Mouse (Mus musculus) ES-CJ7 (cell line): ENCODE results near the gene Adcy5.

ENCODE experiments used
- DNase-seq: peaks from one replicate; pipeline ENCODE4 v3.0.0; 2011; ENCODE audit warnings: low read depth, low spot score

The Adcy5 gene

DNA sequence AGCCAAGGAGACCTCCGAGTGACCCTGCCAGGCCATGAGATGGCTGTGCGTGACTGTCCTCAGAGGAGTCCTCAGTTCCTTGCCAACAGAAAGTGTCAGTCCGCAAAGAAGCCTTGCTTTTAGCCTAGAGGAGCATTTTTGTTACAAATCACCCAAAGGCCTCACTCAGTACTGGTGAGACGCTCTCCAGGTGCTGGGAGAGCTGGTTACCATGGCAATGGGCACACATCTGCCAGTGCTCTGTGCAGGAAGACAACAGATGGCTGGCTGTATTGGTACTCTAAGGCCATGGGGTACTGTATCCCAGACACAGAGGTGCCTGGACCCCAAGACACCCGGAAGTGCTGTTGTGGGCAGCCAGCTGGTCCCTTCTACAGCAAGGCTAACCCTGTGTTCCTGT is 51.0 kb downstream of the Adcy5 start:
- no peak for DNase-seq

DNA sequence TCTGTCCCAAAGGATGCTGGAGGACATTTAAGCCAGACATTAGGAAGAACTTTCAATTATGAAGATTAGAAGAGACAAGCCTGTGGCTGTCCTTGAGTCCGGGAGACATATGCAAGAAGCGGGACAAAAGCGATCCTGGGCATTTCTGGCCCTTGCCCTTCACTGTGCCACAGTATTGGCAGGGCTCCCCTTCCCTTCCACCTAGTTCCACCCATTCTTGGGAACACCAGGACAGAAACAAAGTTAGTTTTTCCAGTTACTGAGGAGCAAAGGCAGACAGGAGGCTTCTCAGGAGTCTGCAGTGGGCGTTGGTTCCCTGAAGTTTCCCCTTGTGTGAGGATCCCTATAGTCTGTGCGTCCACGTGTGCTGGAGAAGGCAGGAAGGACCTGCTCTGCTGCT is 51.7 kb downstream of the Adcy5 start:
- no peak for DNase-seq

DNA sequence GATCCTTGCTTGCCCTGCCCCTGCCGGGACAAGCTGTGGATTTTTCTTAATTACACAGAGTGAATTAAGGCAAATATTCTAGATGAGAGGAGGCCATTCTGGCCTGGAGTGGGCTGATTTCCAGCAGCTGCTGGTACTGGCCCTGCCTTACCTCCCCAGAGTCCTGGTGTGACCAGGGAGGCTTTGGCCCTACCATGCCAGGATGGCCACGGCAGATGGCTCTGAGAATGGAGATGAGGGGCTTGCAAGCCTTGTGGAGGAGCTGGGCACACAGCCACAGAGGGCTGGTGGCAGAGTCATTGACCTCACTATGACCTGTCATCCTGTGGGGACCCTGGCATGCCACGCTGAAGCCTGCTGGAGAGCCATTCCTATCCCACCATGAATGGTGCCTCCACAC is 54.1 kb downstream of the Adcy5 start:
- DNase-seq, result no peak

DNA sequence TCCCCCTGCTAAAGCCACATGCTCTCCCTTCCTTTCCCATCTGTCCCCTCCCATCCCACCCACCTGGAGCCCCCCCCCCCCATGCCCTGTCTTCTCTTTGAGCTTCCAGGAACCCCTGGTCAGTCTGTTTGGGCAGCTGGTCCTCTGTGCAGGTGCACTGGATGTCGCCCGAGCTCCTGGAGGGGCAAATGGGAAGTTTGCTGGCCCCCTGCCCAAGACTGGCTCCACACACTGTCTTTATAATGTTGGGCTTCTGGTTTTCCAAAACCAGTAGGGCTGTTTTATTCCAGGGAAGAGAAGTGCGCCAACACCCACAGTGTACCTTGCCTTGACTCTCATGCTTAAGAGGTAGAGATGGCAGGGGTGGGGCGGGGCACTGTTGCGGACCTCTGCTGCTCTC is 55.1 kb downstream of the Adcy5 start:
- DNase-seq, result no peak

- no peak for DNase-seq
Observed at GRCm38 (mm10) chr16:35215047-35215446, 60.4 kb downstream of the Adcy5 start.

- DNase-seq, result no peak
Observed at GRCm38 (mm10) chr16:35215498-35215897, 60.8 kb downstream of the Adcy5 start.

GRCm38 (mm10) chr16:35216826-35217491 is 62.3 kb downstream of the Adcy5 start:
- DNase-seq, result no peak

DNA sequence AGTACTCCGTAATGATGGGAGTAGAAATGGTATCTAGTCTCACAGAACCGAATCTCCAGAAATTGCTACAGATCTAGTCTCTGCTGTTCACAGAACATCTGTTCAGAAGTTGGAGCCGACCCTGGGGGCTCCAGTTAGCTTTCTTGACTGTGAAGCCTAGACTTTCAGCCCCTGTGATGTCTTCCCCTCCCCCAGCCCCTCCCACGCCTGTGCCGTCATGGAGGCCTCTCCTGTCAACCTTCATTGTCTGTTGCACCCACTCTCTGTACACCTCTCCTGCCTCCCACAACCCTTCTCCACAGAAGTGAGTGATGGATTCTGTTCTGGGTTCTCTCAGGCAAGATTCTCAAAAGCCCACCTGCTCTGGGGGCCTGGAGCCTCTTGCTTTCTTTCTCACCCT is 65.7 kb downstream of the Adcy5 start:
- no peak for DNase-seq

DNA sequence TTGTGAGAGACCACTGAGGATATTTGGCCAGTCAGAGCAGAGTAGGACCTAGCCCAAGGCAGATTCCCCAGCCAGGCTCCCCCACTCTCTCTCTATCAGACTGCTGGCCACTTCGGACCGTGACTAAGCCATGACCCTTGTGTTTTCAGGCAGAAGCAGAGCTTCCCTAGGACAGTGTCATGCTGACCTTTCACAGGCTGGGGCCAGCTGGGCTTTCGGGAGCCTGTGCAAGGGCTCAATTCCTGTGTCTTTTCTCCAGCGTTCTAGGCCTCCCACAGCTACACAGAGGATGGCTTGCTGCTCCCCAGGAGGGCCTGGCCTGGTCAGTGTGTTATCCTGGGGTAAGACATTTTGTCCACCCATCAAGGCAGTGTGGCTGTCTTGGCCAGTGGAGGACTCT is 66.9 kb downstream of the Adcy5 start:
- DNase-seq, result no peak

DNA sequence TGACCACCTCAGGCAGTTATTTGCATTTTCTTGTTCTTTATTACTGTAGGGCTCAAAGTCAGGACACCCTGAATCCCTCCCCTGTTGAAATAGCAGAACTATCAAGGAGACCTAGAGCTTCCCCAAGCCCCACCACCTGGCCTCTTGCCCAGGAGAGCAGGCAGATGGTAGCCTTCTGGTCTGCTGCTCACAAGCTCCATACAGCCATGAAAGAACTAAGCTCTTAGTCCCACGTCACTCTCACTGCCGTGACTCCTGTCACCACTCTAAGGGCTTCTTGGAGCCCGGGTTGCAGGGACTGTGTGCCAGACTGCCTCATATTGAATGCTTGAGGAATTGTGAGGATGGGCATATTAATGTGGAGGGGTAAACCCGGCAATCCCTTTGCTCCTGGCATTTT is 69.3 kb downstream of the Adcy5 start:
- no peak for DNase-seq

- DNase-seq, result no peak
Observed at GRCm38 (mm10) chr16:35224716-35225115, 70.0 kb downstream of the Adcy5 start.

DNA sequence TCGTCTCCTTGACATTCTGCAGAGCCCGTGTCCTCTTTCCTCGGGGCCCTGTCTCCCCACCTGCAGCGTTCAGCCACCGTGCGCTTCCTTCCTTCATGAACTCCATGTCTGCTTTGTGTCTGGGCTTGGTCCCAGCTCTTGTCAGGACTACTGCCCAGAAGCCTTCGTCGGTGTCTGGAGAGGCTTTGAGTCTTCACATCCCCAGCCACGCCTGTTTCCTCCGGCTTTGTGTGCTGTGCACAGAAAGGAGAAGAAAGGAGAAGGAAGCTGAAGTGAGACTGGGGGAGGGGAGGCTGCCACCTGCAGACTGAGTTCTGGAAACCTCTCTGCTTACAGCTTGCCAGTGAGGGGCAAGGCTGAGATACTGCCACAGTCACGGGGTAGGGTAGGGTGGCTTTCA is 74.9 kb downstream of the Adcy5 start:
- peak; percentile 36 for DNase-seq

DNA sequence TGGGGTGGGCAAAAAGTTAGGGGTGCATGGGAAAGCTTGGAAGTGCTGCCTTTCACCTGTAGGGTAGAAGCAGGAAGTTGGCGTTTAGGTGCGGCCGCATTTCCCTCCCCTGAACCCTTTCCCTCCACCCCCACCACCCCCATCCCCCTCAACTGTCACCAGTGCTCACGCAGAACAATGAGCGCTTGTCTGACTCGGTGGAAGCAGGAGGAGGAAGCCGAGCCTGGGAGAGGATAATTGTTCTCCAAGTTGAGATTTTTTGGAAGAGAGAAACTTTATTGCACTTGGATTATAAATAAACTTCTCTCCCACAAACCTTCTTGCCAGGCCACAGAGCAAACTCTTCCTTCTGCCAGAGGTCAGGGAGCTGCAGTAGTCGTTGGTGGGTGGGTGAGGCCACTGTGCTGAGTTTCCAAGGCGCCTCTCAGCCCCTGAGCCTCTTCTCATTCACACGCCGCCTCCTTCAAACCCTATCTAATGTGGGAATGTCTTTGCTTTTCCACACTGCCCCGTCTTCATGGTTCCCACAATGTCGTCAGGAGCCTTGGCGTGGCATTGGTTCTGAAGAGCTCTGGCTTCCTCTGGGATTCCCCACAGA is 77.6 kb downstream of the Adcy5 start:
- no peak for DNase-seq

- no peak for DNase-seq
Observed at GRCm38 (mm10) chr16:35233329-35233728, 78.7 kb downstream of the Adcy5 start.

DNA sequence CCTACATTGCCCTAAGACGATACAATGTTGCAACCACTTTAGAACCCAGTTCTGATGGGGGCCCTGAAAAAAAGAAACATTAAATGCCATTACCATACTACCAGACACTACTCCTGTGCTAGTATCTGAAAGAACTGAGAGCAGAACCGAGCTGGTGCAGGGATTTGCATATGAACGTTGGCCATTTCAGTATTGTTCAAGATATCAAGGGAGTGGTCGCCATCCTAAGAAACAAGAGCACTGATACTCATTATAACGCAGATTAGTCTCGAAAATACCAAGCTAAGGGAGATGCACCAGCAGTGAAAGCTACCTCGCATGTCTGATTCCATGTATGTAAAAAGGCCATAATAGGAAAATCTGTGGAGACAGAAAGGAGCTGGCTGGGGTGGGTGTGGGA is 82.4 kb downstream of the Adcy5 start:
- DNase-seq, result peak; percentile 61

DNA sequence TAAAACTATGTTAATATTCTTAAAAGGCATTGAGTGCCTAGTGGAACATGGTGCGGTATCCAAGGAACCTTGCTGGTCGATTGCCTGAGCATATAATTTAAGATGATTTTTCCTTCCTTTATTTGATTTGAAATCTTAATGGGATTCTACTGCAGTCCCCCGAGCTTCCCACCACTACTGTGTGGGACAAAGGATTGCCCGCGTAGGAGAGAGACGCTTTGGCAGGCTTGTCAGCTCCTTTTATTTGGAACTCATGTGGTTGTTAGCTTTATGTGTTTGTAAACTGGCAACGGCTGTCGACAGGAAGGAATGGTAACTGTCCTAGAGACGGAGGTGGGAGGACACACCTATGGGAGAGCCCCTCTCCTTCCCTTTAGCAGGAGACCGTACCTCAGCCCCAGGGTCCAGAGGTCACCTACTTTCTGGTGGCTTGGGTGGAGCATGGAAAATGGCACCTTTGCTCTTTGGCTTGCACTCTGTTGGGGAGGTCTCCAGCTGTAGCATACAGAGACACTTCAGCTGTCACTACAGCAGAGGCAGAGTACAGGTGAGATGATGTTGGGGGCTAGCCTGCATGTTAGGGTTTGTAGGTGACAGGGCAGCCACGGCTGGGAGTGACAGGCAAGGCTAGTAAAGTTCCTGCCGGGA is 84.8 kb downstream of the Adcy5 start:
- no peak for DNase-seq

DNA sequence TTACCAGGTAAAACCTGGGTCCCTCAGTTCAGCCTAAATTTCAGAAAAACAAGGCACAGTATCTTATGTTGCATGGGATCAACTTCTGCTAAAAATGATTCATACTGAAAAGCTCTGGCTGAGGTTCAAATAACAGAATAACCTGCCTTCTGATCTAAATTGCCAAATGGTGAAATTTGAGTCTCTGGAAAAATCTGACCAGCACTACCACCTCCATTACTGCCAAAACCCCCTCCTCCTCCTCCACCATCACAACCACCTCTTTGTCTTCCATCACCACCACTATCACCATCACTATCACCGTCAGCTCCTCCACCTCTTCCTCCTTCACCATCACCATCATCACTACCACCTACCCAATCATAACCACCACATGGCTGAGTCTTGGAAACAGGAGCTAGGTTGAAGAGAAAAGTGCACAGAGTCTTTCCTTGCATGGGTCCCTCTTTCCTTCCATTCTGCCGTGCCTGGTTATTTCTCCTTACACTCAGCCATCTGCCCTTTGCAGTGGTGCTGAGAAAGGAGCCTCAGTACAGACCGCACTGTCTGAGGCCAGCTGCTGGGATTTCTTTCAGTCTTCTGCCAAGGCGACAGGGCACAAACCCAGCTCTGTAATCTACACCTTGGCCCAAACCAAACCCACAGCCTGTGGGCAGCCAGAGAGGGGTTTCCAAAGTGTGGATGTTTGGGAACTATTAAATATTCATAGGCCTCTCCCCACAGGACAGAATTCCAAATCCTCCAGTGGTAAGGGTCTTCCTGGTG is 85.5 kb downstream of the Adcy5 start:
- no peak for DNase-seq

GRCm38 (mm10) chr16:35247364-35247763 is 92.7 kb downstream of the Adcy5 start:
- no peak for DNase-seq

DNA sequence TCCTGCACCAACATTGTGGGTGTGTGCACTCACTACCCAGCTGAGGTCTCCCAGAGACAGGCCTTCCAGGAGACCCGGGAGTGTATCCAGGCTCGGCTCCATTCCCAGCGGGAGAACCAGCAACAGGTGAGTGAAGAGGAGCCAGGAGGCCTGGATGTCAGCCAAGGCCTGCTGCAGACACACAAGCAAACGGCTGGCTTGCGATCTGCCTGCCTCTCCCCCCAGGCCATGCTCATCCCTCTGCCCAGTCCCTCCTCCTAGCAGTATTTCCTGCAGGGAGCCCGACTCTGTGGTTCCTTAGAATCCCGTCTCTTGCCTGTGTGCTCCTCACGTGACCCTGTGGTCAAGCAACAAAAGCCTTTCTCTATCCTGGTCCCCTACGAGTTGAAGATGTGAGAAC is 94.1 kb downstream of the Adcy5 start:
- no peak for DNase-seq

DNA sequence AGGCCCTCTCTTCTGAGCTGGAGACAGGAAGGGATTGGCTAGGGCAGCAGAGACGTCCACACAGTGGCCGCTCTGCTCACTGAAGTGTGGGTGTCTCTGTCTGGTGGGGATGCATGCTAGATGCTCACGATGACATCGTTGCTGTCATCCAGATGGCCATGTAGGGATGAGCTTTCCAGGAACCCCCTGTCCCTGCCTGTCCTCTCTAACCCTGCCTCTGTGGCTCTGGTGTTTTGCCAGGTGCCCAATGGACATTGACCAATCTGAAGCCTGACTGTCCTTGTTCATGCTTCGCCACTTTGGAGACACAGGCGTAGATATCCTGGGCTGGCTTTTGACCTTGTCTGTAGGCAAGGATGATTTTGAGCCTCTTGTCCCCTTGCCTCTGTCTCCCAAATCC is 95.1 kb downstream of the Adcy5 start:
- DNase-seq, result no peak

GRCm38 (mm10) chr16:35251690-35252089 is 97.0 kb downstream of the Adcy5 start:
- no peak for DNase-seq

DNA sequence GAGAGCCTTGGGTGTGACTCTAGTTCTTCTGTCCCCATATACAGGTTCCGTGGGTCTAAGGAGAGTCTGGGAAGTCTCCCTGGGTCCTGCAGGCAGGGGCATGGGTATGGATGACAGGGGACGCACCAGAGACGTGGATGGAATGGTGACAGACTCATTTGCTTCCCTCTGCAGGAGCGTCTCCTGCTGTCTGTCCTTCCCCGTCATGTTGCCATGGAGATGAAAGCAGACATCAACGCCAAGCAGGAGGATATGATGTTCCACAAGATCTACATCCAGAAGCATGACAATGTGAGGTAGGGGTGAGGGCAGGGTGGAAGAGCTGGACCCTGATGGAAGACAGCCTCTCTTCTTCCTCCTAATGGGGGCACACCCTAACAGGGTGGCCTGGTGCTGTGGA is 98.3 kb downstream of the Adcy5 start:
- no peak for DNase-seq

DNA sequence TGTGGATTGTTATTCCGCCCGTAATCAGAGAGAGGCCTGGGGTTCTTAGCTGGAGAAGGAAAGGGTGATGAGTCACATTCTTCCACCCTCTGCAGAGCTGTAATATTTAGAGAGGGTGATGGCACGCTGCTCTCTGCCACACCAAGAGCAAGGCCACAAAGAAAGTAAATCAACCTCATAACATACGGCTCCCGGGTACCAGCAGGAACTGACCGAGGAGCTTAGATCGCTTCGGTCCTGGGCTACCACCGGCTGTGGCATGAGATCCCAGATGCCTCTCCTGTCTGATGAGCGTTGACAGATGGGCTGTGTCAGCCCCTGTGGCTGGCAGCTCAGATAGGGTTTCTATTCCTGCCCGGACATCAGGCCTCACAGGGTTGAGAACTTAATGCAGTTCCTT is 101.3 kb downstream of the Adcy5 start:
- DNase-seq, result no peak
